Mouse (Mus musculus): ENCODE data around the gene Sorcs2.
"Not testable (repeated sequence)": the region's sequence is repeated elsewhere in the genome, so short reads cannot be mapped to it uniquely, and the experiment has no call there.

Sorcs2 gene

GRCm38 (mm10) chr5:36394840-36395515 is 3.0 kb downstream of the Sorcs2 start:
- in situ Hi-C loops (cut with MboI, MseI), result loop anchor here (5.0 kb wide), 2 partner anchors 73 to 408 kb away; no protein-coding TSS in a partner anchor

GRCm38 (mm10) chr5:36391751-36392150 is 6.2 kb downstream of the Sorcs2 start:
- in situ Hi-C loops (cut with MboI, MseI), result no loop called here

GRCm38 (mm10) chr5:36390591-36390927 is 7.4 kb downstream of the Sorcs2 start:
- in situ Hi-C loops (cut with MboI, MseI), result not testable (repeated sequence)

- in situ Hi-C loops (cut with MboI, MseI), result no loop called here
Measured at GRCm38 (mm10) chr5:36389731-36390590, 8.0 kb downstream of the Sorcs2 start.

- in situ Hi-C loops (cut with MboI, MseI), result no loop called here
Measured at GRCm38 (mm10) chr5:36385062-36385461, 12.9 kb downstream of the Sorcs2 start.

- in situ Hi-C loops (cut with MboI, MseI), result no loop called here
Measured at GRCm38 (mm10) chr5:36383431-36383830, 14.5 kb downstream of the Sorcs2 start.

GRCm38 (mm10) chr5:36382721-36383120 is 15.2 kb downstream of the Sorcs2 start:
- in situ Hi-C loops (cut with MboI, MseI), result no loop called here

GRCm38 (mm10) chr5:36382134-36382693 is 15.7 kb downstream of the Sorcs2 start:
- in situ Hi-C loops (cut with MboI, MseI), result no loop called here

GRCm38 (mm10) chr5:36379938-36380511 is 17.9 kb downstream of the Sorcs2 start:
- in situ Hi-C loops (cut with MboI, MseI), result no loop called here

GRCm38 (mm10) chr5:36378370-36378738 is 19.6 kb downstream of the Sorcs2 start:
- in situ Hi-C loops (cut with MboI, MseI), result no loop called here

- in situ Hi-C loops (cut with MboI, MseI), result no loop called here
Measured at GRCm38 (mm10) chr5:36377456-36378369, 20.2 kb downstream of the Sorcs2 start.

- in situ Hi-C loops (cut with MboI, MseI), result no loop called here
Measured at GRCm38 (mm10) chr5:36375886-36376285, 22.1 kb downstream of the Sorcs2 start.

- in situ Hi-C loops (cut with MboI, MseI), result no loop called here
Measured at GRCm38 (mm10) chr5:36374221-36375050, 23.5 kb downstream of the Sorcs2 start.

GRCm38 (mm10) chr5:36373246-36373891 is 24.6 kb downstream of the Sorcs2 start:
- in situ Hi-C loops (cut with MboI, MseI), result no loop called here

- in situ Hi-C loops (cut with MboI, MseI), result no loop called here
Measured at GRCm38 (mm10) chr5:36371731-36372130, 26.2 kb downstream of the Sorcs2 start.

GRCm38 (mm10) chr5:36369261-36369684 is 28.7 kb downstream of the Sorcs2 start:
- in situ Hi-C loops (cut with MboI, MseI), result no loop called here

- in situ Hi-C loops (cut with MboI, MseI), result no loop called here
Measured at GRCm38 (mm10) chr5:36368511-36369135, 29.3 kb downstream of the Sorcs2 start.

GRCm38 (mm10) chr5:36367911-36368310 is 30.0 kb downstream of the Sorcs2 start:
- in situ Hi-C loops (cut with MboI, MseI), result no loop called here

- in situ Hi-C loops (cut with MboI, MseI), result no loop called here
Measured at GRCm38 (mm10) chr5:36367181-36367610, 30.7 kb downstream of the Sorcs2 start.
